Mouse (Mus musculus): ENCODE data around the gene Gns.
A peak's percentile ranks its signal among the peaks of the same experiment; 100 is the strongest.

Gns gene

DNA sequence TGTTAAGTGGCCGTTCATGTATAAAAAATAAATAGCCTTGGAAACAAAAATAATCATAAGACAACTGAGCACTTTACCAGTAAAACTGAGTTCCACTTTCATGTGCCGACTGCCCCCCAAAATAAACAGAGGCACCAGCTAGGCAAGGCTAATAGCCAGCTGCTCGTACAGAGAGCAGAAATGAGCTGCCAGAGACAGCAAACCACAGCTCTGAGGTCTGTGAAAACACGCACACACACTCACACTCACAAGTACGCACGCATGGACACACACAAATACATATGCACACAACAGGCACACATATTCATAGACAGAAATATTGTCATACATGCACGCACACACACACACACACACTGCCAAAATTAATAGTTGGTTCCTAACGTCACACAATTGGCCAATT, 64.7 kb downstream of the Gns start:
- DNase-seq (ENCODE audit: low read depth, low spot score) = peak; percentile 93

DNA sequence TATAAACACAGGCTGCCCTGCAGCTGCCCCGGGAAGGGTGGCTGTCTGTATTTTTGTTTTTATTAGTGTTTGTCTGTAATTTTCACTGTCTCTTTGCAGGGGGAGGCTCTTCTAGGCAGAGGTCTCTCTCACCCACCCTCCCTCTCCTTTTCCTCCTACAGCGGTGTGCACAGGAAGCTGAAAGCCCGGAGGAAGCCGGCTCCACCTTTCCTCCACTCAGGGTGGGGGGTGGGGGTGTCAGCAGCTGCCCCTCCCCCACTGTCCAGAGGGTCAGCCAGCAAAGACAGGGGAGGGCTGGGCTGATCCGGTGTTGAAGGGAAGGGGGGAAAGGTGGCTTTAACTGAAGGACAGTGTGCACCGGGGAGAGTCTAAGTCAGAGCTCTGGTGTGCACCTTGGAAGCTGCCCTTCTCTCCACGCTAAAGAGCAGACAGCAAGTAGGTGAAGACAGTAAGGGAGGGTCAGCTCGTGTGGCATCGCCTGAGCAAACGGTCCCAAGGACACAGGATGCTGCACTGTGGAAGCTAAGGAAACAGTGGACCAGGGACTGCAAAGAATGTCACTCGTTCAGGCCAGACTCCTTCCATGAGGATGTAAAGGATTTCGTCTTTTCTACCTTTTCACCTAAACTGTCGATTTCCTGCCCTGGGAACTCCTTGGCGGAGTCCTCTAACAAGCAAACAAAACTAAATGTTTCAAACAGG, 65.2 kb downstream of the Gns start:
- DNase-seq (ENCODE audit: low read depth, low spot score) = no peak

DNA sequence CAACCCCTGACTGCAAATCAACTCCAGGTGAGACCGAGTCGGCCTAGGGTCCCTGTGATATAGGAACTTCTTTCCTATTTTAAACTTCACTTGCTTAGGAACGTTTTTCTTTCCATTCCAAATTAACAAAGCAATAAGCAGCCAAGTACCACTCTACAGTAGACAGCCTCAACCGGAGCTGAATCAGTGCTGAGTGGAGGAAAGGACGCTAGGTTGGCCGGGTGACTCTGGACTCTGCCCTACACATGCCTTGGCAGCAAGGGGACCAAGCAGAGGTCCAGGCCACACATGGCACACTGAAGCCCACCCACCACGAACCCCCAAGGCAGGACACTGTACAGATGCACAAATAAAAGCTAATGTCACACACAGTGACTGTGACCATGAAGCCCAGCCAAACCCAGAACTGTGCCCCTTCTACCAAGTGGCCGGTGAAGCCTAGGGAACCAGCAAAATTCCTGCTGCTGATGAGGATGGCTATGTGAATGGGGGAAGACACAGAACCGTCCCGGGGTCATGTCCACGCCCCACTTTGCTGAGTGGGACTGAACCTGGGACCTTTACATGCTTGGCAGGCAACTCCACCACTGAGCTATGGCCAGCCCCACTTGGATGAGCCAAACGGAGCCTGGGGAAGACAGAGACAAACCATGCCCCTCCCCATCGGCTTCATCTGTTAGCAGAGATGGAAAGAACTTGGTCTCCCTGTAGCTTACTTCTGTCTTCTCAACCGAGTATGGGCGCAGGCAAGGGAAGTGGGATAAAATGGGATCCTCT, 66.1 kb downstream of the Gns start:
- DNase-seq (ENCODE audit: low read depth, low spot score) = peak; percentile 39

DNA sequence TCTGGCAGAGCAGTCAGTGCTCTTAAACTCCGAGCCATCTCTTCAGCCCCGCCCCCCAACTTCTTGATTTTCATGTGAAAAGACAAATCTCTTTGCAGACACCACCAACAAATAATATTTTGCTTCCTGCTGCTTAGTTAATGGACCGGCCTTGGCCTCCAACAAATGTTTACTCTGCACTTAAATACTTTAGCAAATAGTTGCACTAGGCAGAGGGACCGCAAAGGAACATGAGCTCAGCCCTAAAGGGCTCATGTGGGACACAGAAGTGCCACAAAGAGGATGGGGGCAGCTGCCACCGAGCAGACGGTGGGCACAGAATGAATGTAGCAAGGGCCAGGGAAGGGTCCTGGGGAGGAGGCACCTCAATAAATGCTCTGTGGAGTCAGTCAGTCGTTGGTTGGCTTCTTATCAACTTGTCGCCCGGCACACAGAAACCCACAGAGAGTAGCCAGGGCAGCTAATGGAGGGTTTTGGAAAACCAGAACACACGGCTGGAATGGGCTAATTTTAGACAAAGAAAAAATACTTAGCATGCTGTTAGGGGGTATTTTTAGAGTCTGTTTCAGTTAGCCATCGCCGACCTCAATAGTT, 67.2 kb downstream of the Gns start:
- DNase-seq (ENCODE audit: low read depth, low spot score) = peak; percentile 43

DNA sequence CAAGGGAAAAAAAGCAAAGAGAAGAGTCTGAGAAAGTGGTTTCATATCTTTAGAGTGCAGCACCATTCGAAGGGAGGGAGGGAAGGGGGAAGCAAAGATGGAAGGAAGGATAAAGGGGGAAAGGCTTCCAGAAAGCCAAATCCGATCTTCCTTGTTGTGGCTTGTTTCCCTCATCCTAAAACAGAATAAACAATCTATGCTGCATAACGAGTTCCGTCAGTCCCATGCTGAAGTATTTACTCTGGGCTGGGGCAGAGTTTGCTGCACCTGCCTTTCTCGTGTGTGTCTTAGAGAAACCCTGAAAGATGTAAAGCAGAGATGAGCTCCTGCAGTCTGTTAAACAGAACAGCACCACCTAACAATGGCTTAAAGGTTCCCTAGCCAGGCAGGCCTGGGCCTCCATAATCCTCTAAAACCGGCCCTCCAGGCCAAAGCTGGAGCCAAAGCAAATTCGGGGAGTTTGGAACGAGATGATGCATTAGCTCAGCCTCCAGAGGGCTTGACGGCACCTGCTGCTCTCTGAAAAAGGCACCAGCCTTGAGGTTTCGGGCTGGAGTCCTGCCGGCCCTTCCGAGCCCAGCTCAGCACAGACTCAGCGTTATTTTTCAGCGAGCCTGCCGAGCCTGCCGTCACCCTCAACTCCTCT, 67.9 kb downstream of the Gns start:
- DNase-seq (ENCODE audit: low read depth, low spot score) = no peak

DNA sequence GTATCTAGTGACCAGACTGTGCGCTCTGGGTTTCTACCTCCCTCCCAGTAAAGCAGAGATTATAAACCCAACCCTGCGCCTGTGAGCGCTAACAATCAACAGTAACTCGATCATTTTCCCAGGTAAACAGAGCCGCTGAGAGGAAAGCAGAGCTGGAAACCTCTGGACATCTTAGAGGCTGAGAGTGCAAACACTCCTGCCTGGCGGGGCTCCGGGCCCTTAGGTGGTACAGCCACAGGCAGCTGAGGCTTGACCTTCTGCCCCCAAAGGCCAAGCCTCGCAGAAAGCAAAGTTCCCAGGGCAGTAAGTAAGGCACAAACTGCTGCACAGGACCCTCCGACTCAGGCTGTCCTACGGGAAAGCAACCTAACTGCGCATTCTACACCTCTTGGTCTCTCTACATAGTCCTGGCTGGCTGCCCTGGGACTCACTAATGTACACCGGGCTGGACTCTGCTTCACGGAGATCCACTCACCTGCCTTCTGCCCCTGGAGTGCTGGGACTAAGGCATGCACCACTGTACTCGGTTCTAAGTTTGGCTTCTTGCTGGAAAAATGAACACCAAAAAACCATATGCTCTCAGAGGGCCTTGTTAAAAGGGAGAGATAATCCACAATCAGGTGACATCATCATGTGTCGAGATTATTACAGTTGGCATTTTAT, 69.7 kb downstream of the Gns start:
- no peak for DNase-seq (ENCODE audit: low read depth, low spot score)

DNA sequence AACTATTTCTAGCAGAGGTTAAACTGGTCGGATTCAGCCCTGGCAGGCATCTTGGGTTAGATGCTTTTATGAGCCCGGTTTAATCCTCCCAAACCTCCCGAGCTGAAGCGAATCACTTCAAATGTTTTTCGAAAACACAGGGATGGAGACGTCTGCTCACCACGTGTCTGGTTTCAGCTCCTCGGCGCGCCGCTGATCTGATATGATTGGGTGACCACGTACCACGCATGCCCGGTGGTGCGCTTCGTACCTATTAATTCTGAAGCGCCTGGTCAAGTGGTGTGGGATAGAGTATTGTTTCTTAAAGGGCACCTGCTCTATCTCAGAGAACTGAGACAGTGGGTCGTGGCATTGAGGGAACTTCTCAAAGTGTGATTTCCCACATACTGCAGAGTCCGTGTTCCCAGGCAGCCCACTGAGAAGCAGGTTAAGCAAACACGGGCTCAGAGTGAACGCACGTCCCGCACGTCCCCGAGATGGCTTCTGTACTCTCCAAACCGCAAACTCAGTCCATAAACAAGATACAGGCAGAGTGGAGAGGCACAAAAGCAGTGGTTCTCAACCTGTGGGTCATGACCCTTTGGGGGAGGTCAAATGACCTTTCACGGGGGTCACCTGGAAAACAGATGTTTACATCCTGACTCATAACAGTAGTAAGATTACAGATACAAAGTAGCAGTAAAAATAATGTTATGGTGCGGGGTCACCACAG, 70.8 kb downstream of the Gns start:
- DNase-seq (ENCODE audit: low read depth, low spot score) = peak; percentile 93

DNA sequence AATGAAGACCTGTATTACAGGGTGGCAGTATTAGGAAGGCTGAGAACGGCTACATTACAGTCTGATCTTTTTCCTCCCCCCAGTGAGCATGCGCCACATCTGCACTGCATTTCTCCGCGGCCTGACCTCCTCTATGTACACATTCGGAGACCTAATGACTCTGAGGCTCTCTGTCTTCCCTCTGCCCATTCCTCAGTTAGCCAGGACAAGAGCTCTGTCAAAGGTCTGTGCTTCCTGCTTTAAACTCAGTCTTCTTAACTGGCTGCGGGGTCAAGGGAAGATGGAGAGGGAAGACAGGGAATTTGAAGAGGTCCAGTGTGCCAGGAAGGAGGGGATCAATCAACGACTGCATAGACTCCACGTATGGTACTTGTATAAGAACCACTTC, 71.4 kb downstream of the Gns start:
- DNase-seq (ENCODE audit: low read depth, low spot score) = no peak

DNA sequence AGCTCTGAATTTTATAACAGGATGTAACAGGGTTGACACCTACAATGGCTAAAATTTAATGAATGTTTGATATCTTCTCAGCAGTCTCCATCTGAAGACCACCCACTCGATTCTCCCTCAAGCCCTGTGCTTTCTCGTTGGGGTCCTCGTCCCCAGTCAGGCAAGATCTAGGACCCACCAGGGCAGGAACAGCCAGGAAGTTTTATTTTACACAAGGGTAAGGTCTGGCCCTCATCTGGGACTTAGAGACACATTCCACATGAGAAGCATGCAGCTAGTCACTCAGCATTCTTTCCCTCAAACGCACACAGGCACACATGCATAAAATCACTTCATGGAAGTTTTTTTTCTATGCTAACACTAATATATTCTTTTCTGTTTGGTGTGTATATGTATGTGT, 71.8 kb downstream of the Gns start:
- DNase-seq (ENCODE audit: low read depth, low spot score) = peak; percentile 46

DNA sequence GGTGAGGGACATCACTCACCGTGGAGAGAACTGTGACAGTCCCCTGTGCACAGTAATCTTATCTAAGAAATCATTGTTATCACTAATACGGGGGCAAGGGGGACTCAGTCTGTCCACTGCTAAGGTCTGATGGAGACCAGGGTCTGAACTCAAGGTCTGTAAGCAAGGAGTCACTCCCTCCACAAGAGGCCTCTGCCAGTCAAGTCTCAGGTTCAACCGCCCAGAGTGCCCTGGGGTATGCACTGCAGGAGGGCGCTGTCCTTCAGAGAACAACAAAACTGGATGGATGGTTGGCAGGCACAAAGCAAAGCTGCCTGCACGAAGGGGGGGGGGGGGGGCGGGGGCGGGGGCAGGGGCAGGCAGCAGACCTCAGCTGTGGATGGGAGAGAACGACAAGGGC, 73.2 kb downstream of the Gns start:
- DNase-seq (ENCODE audit: low read depth, low spot score) = peak; percentile 53

DNA sequence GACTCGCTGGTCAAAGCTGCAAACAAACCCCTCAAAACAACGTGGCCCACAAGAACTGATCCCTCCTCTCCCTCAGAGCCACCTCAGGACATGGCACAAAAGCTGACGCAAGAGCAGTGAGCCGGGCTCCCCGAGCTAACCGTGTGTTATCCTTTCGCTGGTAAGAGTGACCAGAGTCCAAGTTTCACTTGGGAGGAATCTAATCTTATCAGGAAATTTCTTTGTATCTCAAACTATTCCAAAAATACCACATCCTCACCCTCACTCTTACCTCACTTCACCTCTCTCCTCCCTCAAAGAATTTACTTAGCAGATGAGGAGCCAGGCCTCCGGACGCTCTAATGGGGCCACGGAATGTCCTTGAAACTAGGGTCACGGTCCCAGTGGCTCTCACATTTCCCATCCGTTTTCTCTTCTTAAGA, 74.4 kb downstream of the Gns start:
- no peak for DNase-seq (ENCODE audit: low read depth, low spot score)

DNA sequence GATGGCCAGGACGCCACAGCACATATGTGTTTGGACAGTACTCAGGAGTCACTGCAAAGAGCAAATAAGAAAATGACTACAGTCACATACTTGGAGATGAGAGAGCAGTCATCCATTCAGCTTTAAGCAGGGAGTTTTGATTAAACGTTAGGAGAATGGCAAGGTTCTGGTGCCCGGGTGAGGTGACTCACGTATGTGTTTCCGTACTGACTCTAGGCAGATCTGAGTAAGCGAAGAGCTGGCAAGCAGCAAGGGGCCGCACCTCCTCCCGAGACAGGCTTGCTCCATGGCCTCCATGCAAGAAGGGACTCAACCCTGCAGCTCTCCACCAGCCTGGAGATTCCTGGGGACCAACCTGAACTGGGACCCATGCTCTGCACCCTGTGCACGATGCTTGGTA, 78.9 kb downstream of the Gns start:
- no peak for DNase-seq (ENCODE audit: low read depth, low spot score)

DNA sequence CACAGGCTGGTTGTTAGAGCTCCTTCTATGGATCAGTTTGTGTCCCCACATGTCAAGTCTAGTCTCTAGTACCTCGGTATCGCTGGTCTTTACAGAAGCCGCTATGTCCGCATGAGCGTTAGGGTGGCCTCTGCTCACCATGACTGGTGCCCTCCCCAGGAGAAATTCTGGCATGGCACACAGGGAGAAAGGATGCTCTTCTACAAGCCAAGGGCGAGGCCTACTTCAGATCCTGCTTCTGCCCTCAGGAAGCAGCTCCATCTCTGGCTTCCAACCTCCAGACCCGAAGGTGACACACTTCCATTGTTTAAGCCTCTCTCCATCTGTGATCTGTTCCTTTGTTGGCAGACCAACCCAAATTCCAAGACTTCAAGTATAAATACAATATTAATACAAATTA, 79.3 kb downstream of the Gns start:
- no peak for DNase-seq (ENCODE audit: low read depth, low spot score)

DNA sequence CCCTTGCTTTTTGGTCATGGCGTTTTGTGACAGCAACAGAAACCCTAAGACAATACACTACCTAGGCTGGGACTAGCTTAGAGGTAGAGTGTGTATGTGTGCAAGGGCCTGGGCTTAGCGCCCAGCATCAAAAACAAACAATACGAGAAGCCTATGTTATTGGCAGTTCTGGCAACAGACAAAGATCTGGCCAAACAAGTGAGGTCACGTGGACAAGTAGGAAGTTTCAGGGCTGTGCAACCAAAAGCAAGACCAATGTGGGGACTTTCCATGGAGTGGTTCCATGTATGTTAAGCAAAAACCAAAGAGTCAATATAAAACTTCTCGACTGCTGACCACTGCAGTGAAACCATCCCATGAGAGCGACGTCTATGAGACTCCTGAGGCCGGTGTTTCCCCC, 80.9 kb downstream of the Gns start:
- DNase-seq (ENCODE audit: low read depth, low spot score) = no peak

All from A20 (cell line).